Mouse (Mus musculus): ENCODE data around the gene Nacc1.
A peak's percentile ranks its signal among the peaks of the same experiment; 100 is the strongest.

Nacc1 gene

GRCm38 (mm10) chr8:84662581-84663065 lies 25.0 kb downstream of the Nacc1 start, which contains the start of gene Ier2:
Gene Ier2 (minus strand): TSS chr8:84662852.
- DNase-seq (ENCODE audit: low spot score) = peak; percentile 96

DNA sequence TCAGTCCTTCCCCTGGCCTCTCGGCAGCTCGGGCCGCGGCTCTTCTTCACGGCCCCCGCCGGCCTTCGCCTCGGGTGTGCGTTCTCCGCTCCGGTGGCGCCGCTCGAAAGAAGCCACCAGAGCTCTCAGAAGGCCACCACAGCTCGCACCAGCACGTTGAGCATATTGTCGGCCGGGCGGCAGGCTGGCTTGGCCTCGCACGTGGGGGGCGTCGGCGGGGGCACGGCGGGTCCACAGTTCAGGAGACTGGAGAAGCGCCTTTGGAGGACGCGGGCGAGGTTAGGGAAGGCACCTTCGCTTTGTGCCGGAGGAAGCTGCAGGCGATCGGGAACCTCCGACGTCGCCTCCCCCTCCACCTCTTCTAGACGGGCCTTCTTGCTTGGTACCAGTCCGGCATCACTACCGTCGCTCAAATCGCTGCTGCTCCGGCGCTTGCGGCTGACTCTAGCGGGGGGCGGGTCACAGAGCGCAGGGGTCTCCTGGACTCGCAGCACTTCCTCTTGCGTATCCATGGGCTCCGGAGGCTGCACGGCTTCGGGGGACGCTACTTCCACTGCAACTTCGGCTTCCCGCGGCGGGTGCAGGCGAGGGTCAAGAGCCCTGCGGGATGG lies 25.6 kb downstream of the Nacc1 start:
- DNase-seq (ENCODE audit: low spot score) = peak; percentile 68

GRCm38 (mm10) chr8:84661458-84661871 lies 26.2 kb downstream of the Nacc1 start:
- peak; percentile 81 for DNase-seq (ENCODE audit: low spot score)

- peak; percentile 92 for DNase-seq (ENCODE audit: low spot score)
These were observed 26.7 kb downstream of the Nacc1 start for GRCm38 (mm10) chr8:84660819-84661457.

- peak; percentile 87 for DNase-seq (ENCODE audit: low spot score)
These were observed 27.5 kb downstream of the Nacc1 start for GRCm38 (mm10) chr8:84659936-84660818.

DNA sequence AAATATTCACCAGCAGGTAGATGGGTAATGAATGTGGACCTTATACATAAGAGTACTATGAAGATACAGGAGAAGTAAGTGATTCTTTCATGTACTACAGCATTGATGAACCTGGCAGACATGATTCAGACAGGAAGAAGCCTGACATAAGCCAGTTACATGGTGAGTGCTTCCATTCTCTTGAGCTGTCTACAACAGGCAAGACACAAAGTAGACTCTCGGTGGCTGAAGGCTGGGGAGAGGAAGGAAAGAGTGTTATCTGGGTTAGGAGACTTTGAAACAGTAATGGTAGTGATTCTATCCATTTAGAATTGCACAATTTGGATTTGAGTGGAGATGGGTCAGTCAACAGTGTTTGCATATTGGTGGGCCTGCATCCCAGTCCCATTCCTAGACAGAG lies 28.7 kb downstream of the Nacc1 start:
- DNase-seq (ENCODE audit: low spot score) = no peak

DNA sequence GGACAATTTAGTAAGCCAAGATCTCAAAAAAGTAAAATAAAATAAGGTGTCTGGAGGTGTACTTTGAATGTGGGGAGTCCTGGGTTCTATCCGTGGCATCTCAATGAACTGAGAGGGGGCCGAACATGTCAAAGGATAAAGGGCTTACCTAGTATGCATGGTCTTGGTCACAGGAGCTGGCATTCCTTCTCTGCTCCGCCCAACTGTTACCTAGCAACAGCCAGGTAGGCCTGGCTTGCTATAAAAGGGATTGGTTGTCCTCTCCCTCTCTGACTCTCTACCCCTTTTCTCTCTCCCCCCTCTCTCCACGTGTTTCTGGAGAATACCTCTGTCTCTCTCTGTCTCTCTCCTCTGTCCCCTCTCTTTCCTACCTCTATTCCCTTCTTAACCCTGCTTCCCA lies 30.0 kb downstream of the Nacc1 start:
- DNase-seq (ENCODE audit: low spot score) = no peak

- no peak for DNase-seq (ENCODE audit: low spot score)
These were observed 30.5 kb downstream of the Nacc1 start for GRCm38 (mm10) chr8:84657203-84657602.

DNA sequence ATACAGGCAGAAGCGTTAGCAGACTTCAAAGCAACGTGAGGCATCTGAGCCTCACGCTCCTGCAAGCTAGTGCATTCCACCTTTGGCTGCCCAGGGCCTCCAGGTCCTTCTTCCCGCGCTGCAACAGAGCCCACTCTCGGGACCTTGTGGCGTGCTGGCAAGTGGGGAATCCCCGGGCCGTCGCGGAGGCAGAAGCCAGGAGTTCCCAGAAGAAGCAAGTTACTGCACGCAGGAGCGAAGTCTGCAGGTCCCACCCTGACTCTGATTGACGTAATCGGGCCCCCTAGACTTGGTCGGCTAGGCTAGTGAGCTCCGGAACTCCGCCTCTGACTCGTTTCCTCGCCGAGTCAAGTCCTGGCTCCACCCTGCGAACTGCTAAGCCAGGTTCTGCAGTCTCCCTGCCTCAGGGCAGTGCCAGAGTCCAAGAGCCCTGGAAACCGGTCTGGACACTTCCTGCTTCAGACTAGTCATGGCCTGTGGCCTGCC lies 31.0 kb downstream of the Nacc1 start:
- DNase-seq (ENCODE audit: low spot score) = peak; percentile 93

- DNase-seq (ENCODE audit: low spot score) = peak; percentile 66
These were observed 31.5 kb downstream of the Nacc1 start for GRCm38 (mm10) chr8:84656191-84656525.

- DNase-seq (ENCODE audit: low spot score) = peak; percentile 79
These were observed 32.1 kb downstream of the Nacc1 start for GRCm38 (mm10) chr8:84655336-84656190.

GRCm38 (mm10) chr8:84654597-84654996 lies 33.1 kb downstream of the Nacc1 start:
- DNase-seq (ENCODE audit: low spot score) = no peak

DNA sequence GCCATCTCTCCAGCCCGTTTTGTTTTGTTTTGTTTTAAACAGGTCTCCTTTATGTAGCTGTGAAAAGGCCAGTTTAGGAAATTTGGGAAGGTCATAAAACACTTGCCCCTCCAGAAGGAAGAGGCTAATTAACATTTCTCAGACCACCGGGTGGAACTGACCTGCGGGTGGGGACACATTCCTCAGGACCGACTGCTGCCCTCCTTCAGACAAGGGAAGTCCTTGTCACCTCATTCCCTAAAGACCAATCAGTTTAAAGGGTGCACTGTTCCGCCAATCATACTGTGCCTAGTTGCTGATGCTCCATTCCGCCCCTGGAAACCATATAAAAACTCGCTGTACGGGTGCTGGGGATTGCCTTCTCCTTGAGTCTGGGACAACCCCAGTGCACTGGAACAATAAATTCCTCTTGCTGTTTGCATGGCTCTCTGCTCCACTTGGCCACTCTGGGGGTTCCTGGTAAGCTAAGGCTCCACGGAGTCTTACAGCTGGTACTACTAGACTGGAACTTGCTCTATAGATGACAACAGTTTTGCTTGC lies 34.5 kb downstream of the Nacc1 start:
- no peak for DNase-seq (ENCODE audit: low spot score)

DNA sequence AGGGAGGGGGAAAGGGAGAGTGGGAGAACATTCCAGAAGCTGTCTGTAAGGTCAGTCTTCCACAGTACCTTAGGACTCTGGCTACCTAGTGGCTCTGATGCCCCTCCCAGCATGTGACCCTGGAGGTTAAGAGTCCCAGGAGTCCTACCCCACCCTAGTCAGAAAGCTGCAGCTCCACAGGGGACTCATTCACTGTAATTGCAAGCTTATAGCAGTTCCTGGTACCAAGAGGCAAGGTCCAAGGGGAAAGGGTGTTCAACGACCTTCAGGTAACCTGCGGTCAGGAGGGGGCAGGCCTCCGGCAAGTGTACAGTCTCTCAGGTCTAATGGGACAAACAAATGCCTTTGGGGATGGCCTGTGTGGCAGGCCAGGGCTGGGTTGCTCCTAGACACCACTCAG lies 37.4 kb downstream of the Nacc1 start:
- peak; percentile 49 for DNase-seq (ENCODE audit: low spot score)

GRCm38 (mm10) chr8:84647461-84647901 lies 40.2 kb downstream of the Nacc1 start:
- peak; percentile 64 for DNase-seq (ENCODE audit: low spot score)

- no peak for DNase-seq (ENCODE audit: low spot score)
These were observed 40.9 kb downstream of the Nacc1 start for GRCm38 (mm10) chr8:84646800-84647199.

DNA sequence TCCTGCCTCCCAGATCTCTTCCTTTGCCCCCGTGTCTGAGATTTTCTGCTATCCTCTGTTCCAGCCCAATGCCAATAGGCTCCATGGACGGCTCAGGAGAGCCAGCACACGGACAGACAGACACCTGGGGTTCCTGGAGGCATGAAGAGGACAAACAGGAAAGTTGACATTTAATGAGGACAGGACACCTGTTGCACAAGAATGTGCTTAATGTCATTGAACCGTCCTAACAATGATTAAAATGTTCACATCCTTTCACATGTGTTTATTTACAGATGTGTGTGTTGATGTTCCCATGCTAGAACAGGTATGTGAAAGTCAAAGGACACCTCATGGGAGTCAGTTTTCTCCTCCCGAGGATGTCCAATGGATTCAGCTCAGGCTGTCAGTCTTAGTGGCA lies 44.6 kb downstream of the Nacc1 start:
- no peak for DNase-seq (ENCODE audit: low spot score)

GRCm38 (mm10) chr8:84641578-84642361 lies 45.9 kb downstream of the Nacc1 start:
- DNase-seq (ENCODE audit: low spot score) = no peak

DNA sequence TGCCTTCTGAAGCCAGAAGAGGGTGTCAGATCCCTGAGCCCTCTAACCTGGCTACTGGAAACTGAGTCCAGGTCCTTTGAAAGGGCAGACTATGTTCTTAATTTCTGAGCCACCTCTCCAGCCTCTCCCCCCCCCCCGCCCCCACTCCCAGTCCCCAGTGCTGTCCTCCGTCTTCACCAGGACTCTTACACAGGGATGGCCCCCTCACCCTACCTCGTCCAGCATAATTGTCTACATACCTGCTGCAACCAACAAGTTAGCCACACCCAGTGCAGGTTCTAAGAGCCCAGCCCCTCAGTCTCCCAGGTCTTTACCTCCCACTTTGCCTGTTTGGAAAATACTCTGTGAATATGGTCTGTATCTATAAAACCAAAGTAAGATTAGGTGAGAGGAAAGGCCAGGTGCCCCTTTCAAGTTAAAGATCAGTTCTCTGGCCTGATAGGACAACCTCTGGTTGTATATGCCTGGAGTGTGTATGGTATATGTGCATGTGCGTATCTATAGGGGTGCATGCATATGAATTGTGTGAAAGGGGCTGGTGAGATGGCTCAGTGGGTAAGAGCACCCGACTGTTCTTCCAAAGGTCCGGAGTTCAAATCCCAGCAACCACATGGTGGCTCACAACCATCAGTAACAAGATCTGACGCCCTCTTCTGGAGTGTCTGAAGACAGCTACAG lies 46.9 kb downstream of the Nacc1 start:
- DNase-seq (ENCODE audit: low spot score) = no peak

GRCm38 (mm10) chr8:84640010-84640588 lies 47.6 kb downstream of the Nacc1 start:
- DNase-seq (ENCODE audit: low spot score) = no peak

Measured in yolk sac, embryonic 10.5 days (tissue).